Mouse (Mus musculus) cerebellum, adult 18-20 months (tissue): Measurements from ENCODE around the gene Sis.

Experiments
- DNase-seq, 2 experiments: peaks; one replicate each; pipeline ENCODE4 v3.0.0; 2021

Gene Sis

DNA sequence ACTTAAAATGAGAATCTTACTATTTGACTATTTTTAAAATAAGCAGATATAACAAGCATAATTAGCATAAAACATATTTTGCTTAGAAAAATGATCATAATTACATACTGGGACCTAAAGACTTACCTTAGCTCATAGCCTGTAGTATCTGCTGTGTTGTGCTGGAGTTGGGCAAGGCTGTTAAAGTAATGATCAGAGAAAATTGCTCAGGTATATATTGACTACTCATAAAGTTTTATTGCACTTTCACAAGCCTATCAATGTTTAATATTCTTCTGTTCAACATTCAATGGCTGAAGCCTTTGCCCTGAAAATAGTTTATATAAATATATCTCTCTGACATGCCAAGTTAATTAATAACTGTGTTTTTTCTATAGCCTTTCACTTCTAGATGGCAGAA, at the start of gene Sis:
Gene Sis (minus strand): TSS at position 189 of the 400 bp plus-strand sequence.
- DNase-seq: no peak

DNA sequence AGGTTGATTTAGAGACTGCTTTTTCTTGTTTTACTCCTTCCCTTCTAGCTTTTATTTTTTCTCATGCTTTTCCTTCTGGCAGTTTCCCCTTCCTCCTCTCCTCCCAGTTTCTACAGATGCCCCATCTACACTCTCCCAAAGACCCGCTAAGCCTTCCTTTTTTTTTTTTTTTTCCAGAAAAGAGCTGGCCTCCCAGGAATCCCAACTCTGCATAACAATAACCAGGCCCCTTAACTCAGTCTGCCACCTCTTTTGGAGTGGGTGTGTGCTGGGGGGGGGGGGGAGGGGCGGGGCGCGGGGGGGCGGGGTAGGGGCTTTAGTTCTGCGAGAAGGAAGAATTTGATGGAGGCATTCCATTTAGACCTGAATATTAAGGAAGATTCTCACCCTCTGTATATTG, 38.4 kb upstream of the Sis start:
- no peak for DNase-seq

DNA sequence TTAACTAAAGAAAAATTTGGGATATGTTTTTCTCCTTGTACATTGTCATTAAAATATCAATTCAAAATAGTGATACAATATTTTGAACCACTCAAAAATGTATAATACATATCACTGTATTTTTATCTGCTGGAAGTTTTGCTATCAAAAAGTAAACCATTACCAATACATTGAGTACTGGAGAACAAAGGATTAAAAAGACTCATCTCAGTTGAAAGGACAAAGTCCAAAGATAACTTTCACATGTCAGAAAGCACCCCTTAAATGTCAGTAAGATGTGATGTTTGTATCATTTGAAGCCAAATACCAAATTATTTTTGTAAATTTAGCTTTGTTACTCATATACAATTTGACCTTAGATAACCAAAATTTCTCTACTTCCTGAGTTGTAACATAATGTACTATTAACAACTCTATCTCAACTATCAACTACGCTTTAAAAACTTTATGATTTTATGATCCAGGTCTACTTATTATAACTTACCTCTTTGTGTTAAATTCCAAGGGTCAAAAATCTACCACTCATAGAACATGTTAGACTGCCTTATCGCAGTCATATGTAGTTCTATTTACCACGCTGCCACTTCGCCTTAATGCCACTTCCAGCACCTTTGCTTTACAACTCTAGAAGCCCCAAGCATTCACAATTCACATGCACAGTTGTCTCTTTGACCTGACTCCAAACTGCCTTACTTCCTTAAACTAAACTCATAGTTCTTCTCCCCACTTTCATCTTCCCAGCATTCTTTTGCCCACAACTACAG, 35.5 kb upstream of the Sis start:
- no peak for DNase-seq

DNA sequence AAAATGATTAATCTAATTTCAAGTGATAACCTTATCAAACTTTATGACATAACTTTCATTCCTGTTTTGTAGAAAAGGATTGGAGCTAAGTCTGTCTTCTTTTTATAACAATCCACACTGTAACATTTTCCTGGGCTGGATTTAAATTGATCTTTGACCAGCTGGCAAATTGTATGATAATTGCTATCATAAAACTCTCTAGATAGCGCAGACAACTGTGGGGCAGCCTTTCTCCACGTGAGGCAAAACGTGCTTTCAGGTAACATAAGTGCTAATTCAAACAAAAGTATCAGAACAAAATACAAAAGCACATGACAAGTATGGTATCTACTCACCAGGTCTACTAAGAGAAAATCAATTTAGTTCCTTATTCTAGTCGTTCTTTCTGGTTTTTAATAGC, 29.9 kb upstream of the Sis start:
- no peak for DNase-seq

DNA sequence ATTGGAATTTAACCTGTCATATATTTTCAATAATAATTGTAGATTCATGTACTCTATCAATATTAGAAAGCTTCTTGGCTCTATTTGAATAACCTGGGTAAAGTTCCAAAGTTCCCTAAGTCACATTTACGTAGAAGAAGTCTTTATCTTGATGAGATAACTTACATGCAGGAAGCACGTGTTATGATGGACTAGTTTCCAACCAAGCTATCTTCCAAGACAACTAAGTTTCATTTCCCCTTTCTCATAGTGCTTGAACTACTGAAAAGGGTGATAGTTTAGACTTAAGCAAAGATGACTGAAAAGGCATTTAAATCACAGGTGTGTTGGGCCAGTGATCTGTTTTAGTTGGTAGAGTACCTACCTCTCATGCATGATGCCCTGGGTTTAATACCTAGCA, 23.3 kb upstream of the Sis start:
- no peak for DNase-seq

GRCm38 (mm10) chr3:72976602-72977001, 8.9 kb upstream of the Sis start:
- DNase-seq: no peak

DNA sequence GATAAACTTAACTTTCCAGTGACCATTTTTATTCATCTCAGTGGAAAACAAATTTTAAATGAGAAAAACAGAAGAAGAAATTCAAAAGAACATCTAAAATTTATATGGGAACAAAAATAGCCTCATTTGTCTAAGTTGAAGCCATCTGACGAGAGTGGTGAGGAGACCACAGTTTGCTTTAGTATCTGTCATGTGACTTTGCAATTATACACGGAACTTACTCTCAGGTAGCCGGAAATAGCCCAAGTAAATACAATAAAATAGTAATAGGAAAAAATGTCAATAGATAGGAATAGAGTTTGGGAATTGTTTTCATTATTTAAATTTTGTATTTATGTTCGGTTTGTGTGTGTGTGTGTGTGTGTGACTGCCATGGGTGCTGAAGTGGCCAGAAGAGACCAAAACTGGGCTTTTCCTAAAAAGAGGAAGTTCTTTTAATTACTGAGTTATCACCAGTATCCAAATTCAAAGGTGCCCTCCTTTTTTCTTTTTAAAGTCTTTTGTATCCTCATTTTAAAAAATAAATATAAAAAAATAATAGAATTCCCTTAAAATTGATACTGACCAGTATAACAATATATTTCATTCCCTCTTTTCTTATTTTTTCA, 48.6 kb downstream of the Sis start:
- DNase-seq: no peak

GRCm38 (mm10) chr3:72882501-72882900, 85.2 kb downstream of the Sis start:
- no peak for DNase-seq

DNA sequence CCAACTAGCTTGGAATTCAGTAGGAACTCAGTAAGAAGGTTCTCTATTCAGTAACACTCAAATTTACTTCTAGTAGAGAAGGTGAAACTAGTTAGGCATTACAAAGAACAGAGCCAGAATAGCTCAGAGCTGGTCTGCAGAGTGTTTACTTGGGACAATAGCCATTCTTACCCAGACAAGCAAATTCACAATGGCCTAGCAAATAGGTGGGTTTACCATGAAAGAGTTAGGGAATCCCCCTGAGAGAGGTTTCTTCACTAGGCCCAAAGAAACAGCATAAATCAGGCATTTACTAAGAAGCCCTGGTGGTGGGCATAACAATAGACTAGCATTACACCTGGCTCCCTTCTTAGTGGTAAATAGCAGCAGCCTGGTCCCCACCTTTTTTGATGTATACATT, 99.5 kb downstream of the Sis start:
- DNase-seq: no peak

- no peak for DNase-seq
Observed at GRCm38 (mm10) chr3:72858738-72859137, 108.9 kb downstream of the Sis start.

DNA sequence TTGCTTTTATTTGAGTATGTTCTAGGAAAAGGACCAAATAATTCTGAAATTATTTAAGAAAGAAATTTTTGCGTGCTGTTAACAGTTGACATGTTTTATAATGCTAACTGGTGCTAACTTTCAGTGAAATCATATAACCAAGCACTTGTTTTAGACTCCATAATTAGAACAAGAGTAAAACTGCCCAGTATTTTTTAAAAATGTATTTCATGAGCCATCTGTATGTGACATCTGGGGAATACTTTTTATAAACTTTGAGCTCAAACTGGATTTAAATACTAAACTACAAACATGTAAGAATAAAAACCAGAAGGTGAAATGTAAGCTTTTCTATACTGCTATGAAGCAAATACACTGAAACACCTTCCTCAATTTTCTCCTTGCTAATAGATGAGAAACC, 112.3 kb downstream of the Sis start:
- no peak for DNase-seq

DNA sequence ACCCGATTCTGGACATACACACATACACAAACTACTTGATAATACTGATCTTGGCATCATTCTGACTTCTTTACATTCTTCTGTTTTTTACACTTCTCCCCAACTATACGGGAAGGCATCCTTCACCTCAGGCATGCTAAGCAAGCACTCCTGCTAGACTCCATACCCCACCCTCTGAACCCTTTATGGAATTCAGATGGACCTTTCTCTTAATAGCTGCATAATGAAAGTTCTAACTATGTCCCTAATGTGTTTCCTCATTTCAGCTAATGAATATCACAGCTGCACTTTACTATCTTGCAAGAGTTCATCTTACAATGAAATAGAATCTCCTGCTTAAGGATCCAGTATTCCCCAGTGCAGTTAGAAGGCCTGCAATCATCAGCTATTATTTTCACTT, 127.0 kb downstream of the Sis start:
- DNase-seq: no peak
